Mouse (Mus musculus) heart, embryonic 16.5 days (tissue): Measurements from ENCODE around the gene 2310034G01Rik. TPM values are rescaled to one million over a fixed set of nuclear protein-coding genes. Genes with fewer than 3 reads are reported as not detected.

Experiments used
- microRNA counts: library from miRNA; unstranded; fragments of <30 nt; microRNA quantifications from one replicate; lab custom pipeline; 2016
- microRNA-seq: library from miRNA; unstranded; fragments of <30 nt; microRNA quantifications from one replicate; pipeline ENCODE4, GENCODE M21; 2017
- polyA plus RNA-seq: library from polyadenylated mRNA; unstranded; fragments of >200 nt; fragmentation: Nextera tagmentation; extraction: Ambion mirVana; gene quantifications from 2 replicates; pipeline ENCODE4 v1.2.1, GENCODE M21; 2015

The 2310034G01Rik gene
- polyA plus RNA-seq, 1 experiment from 2014 or later, result 1.1 TPM

MicroRNA genes within 50 kb of the gene (microRNA counts, 519-probe panel; counts per million panel counts)
- 2,373 counts per million, percentile 52 among the panel's probes with 10 or more counts for microRNA mmu-miR-146b (lab: Ali Mortazavi, UCI)

Small RNAs within 50 kb of the gene (microRNA-seq; reads per million reads assigned to microRNA genes)
- gene Mir146b, result 0.59 reads per million

Other genes starting within 250 kb of the 2310034G01Rik start
- gene Elovl3, start 218.4 kb downstream of the 2310034G01Rik start, polyA plus RNA-seq, result not detected in 2 replicates
- gene Pitx3, start 202.0 kb downstream of the 2310034G01Rik start, polyA plus RNA-seq, result 0.33 and 0.39 TPM in 2 replicates
- gene Gbf1, start 197.8 kb downstream of the 2310034G01Rik start, polyA plus RNA-seq, result 36.1 and 42.7 TPM in 2 replicates
- 13.3 and 14.1 TPM in 2 replicates for gene Nfkb2, start 46.0 kb downstream of the 2310034G01Rik start, polyA plus RNA-seq
- 4.1 and 5.1 TPM in 2 replicates for gene Psd, start 23.1 kb downstream of the 2310034G01Rik start, polyA plus RNA-seq
- gene Fbxl15, start 22.1 kb downstream of the 2310034G01Rik start, polyA plus RNA-seq, result 11.0 and 12.8 TPM in 2 replicates
- gene Cuedc2, start 11.6 kb downstream of the 2310034G01Rik start, polyA plus RNA-seq, result 142 and 150 TPM in 2 replicates
- gene Mfsd13a, start 9.2 kb downstream of the 2310034G01Rik start, polyA plus RNA-seq, result 6.0 TPM in 2 replicates
- 126 and 130 TPM in 2 replicates for gene Actr1a, start 45.4 kb upstream of the 2310034G01Rik start, polyA plus RNA-seq
- 17.6 and 18.8 TPM in 2 replicates for gene Sufu, start 46.6 kb upstream of the 2310034G01Rik start, polyA plus RNA-seq
- gene Trim8, start 151.4 kb upstream of the 2310034G01Rik start, polyA plus RNA-seq, result 17.0 and 19.4 TPM in 2 replicates
- gene Arl3, start 222.9 kb upstream of the 2310034G01Rik start, polyA plus RNA-seq, result 95.6 and 101 TPM in 2 replicates
- gene Sfxn2, start 223.1 kb upstream of the 2310034G01Rik start, polyA plus RNA-seq, result 10.0 and 11.4 TPM in 2 replicates
- gene Wbp1l, start 248.8 kb upstream of the 2310034G01Rik start, polyA plus RNA-seq, result 60.5 and 63.3 TPM in 2 replicates